Mouse (Mus musculus) hindbrain, postnatal 0 days (tissue): ENCODE results near the gene Phgdh. TPM values are rescaled to one million over a fixed set of nuclear protein-coding genes. Genes with fewer than 3 reads are reported as not detected.
A peak's percentile ranks its signal among the peaks of the same experiment; 100 is the strongest.

Experiments used
- ATAC-seq: fragments of 200-750 bp; cut with Nextera tagmentation; 2 replicates; pipeline ENCODE4 v1.8.0; 2017; ENCODE audit warnings: mild to moderate bottlenecking, moderate TSS enrichment, moderate library complexity
- DNase-seq: peaks from one replicate; pipeline ENCODE4 v3.0.0-alpha.2; 2015; ENCODE audit warnings: low spot score
- H3K27ac ChIP-seq: fragments of 300-500 bp; sonication (generic); 2 replicates; pipeline ENCODE4 v1.5.1; 2014; ENCODE audit warnings: mild to moderate bottlenecking
- H3K27me3 ChIP-seq: fragments of 300-500 bp; sonication (generic); 2 replicates; pipeline ENCODE4 v1.6.1; 2014; ENCODE audit warnings: low read length, mixed read lengths; ENCODE audit not compliant: insufficient read depth
- H3K36me3 ChIP-seq: fragments of 300-500 bp; sonication (generic); 2 replicates; pipeline ENCODE4 v1.6.1; 2014; ENCODE audit warnings: low read length, mixed read lengths; ENCODE audit not compliant: insufficient read depth
- H3K4me1 ChIP-seq: fragments of 300-500 bp; sonication (generic); 2 replicates; pipeline ENCODE4 v1.6.1; 2014; ENCODE audit warnings: antibody characterized with exemption, low read length, mixed read lengths; ENCODE audit not compliant: insufficient read depth
- H3K4me2 ChIP-seq: fragments of 300-500 bp; sonication (generic); 2 replicates; pipeline ENCODE4 v1.6.1; 2014; ENCODE audit warnings: low read depth, mild to moderate bottlenecking, low read length, moderate library complexity, mixed read lengths
- H3K4me3 ChIP-seq: fragments of 300-500 bp; sonication (generic); 2 replicates; pipeline ENCODE4 v1.5.1; 2014; ENCODE audit warnings: low read length
- H3K9ac ChIP-seq: fragments of 300-500 bp; sonication (generic); replicated peaks from 2 replicates; pipeline ENCODE4 v1.6.1; 2014; ENCODE audit warnings: mild to moderate bottlenecking, low read length, moderate library complexity, mixed read lengths
- H3K9me3 ChIP-seq: fragments of 300-500 bp; sonication (generic); 2 replicates; pipeline ENCODE4 v1.6.1; 2016; ENCODE audit warnings: low read length, mixed read lengths
- CTCF ChIP-seq: IDR thresholded peaks from 2 replicates; pipeline ENCODE4 v1.5.1; 2016; ENCODE audit warnings: antibody characterized with exemption, control low read depth, low read depth
- WGBS: fragments of 180-500 bp; shearing (Covaris S2); extraction: QIAGEN DNeasy Blood & Tissue Kit; methylation state at CpG from one replicate; pipeline ENCODE4 v1.1.7; 2014; 5-methylcytosine and 5-hydroxymethylcytosine counted together
- polyA plus RNA-seq: library from polyadenylated mRNA; unstranded; fragments of >200 nt; fragmentation: Nextera tagmentation; extraction: Ambion mirVana; gene quantifications from 2 replicates; pipeline ENCODE4 v1.2.1, GENCODE M21; 2015
- total RNA-seq: library from RNA; depleted of rRNA; stranded (reverse); fragments of >200 nt; gene quantifications from 2 replicates; pipeline ENCODE4 v1.2.3, GENCODE M21; 2014

Phgdh gene
- total and polyA plus RNA-seq, 2 experiments from 2014 or later, result 261 to 370 TPM

GRCm38 (mm10) chr3:98348705-98349104, 8.9 kb upstream of the Phgdh start:
- ATAC-seq (no peak), DNase-seq (no peak)
- no peaks in the 10 kb centered on the region for H3K36me3 ChIP-seq
- H3K4me2 ChIP-seq, result no peak overlapping the region
- H3K27me3 ChIP-seq, result no peaks in the 10 kb centered on the region
- TF ChIP-seq CTCF, result no peak
- H3K9me3 ChIP-seq, result no peaks in the 10 kb centered on the region
- no peak overlapping the region for H3K9ac ChIP-seq
- no peak overlapping the region for H3K4me3 ChIP-seq
- no peaks in the 10 kb centered on the region for H3K4me1 ChIP-seq
- H3K27ac ChIP-seq, result no peak overlapping the region
- WGBS, result 23% methylated on average over 8 of the region's 8 CpGs

DNA sequence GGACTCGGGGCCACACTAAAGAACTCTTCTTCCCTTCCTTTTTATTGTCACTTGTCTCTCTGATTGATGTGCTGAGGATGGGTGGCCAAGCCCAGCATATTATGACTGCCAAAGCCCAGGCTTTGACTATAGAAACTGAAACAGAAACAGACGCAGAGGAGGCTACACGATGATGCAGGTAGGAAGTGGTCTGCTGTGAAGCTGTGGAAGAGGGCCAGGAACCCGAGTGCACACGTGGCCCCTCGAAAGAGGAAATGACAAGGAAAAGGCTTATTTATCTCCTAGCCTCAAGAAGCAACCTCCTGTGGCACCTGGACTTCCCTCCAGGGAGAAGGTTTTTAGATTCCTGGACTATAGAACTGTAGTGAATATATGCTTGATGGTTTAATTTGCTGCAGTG, 8.3 kb upstream of the Phgdh start:
- Histone ChIP-seq H3K4me3 (no peak overlapping the region), H3K9ac (no peak overlapping the region), H3K27ac (no peak overlapping the region), H3K27me3 (no peaks in the 10 kb centered on the region), H3K36me3 (no peaks in the 10 kb centered on the region), H3K9me3 (no peaks in the 10 kb centered on the region), H3K4me1 (no peaks in the 10 kb centered on the region), H3K4me2 (no peak overlapping the region)
- 81% methylated on average over 6 of the region's 6 CpGs for WGBS
- DNase-seq (no peak), ATAC-seq (no peak)
- TF ChIP-seq CTCF, result no peak

- no peaks in the 10 kb centered on the region for H3K4me1 ChIP-seq
- H3K36me3 ChIP-seq, result no peaks in the 10 kb centered on the region
- 90% methylated on average over 3 of the region's 3 CpGs for WGBS
- H3K4me3 ChIP-seq, result no peak overlapping the region
- no peaks in the 10 kb centered on the region for H3K9me3 ChIP-seq
- no peak overlapping the region for H3K9ac ChIP-seq
- no peak for TF ChIP-seq CTCF
- H3K27me3 ChIP-seq, result no peaks in the 10 kb centered on the region
- ATAC-seq, result no peak
- H3K4me2 ChIP-seq, result no peak overlapping the region
- DNase-seq, result no peak
- H3K27ac ChIP-seq, result no peak overlapping the region
Measured at GRCm38 (mm10) chr3:98343235-98343634, 3.4 kb upstream of the Phgdh start.

- no peak for DNase-seq
- Histone ChIP-seq H3K4me3 (no peak overlapping the region), H3K9me3 (no peaks in the 10 kb centered on the region), H3K4me1 (peaks cover 9% of the 10 kb centered on the region), H3K36me3 (no peaks in the 10 kb centered on the region), H3K4me2 (no peak overlapping the region), H3K27ac (no peak overlapping the region), H3K9ac (no peak overlapping the region), H3K27me3 (no peaks in the 10 kb centered on the region)
- WGBS, result 89% methylated on average over 17 of the region's 17 CpGs
- no peak for TF ChIP-seq CTCF
- ATAC-seq, result no peak
Measured at GRCm38 (mm10) chr3:98340818-98341594, 1.2 kb upstream of the Phgdh start.

GRCm38 (mm10) chr3:98339097-98339705, 589 bp downstream of the Phgdh start:
- Histone ChIP-seq H3K4me2 (peak overlapping the region; percentile 98), H3K36me3 (no peaks in the 10 kb centered on the region), H3K4me1 (peaks cover 16% of the 10 kb centered on the region), H3K27me3 (no peaks in the 10 kb centered on the region), H3K27ac (peak overlapping the region; percentile 70), H3K4me3 (peak overlapping the region; percentile 61), H3K9ac (peak overlapping the region; percentile 65), H3K9me3 (no peaks in the 10 kb centered on the region)
- no peak for TF ChIP-seq CTCF
- DNase-seq (peak; percentile 46), ATAC-seq (peak; percentile 41)
- under 1% methylated on average over 45 of the region's 46 CpGs for WGBS

GRCm38 (mm10) chr3:98338584-98339041, 1.2 kb downstream of the Phgdh start:
- Histone ChIP-seq H3K4me2 (peak overlapping the region; percentile 98), H3K9ac (peak overlapping the region; percentile 65), H3K27me3 (no peaks in the 10 kb centered on the region), H3K36me3 (no peaks in the 10 kb centered on the region), H3K4me3 (peak overlapping the region; percentile 61), H3K4me1 (peaks cover 16% of the 10 kb centered on the region), H3K9me3 (no peaks in the 10 kb centered on the region), H3K27ac (peak overlapping the region; percentile 70)
- WGBS, result 5% methylated on average over 15 of the region's 15 CpGs
- peak; percentile 53 for ATAC-seq
- peak; percentile 60 for DNase-seq
- no peak for TF ChIP-seq CTCF
